Mouse (Mus musculus): ENCODE results near the gene Lpp.
"Not testable (repeated sequence)": the region's sequence is repeated elsewhere in the genome, so short reads cannot be mapped to it uniquely, and the experiment has no call there.

Gene Lpp

GRCm38 (mm10) chr16:25016261-25016836 lies 623.0 kb downstream of the Lpp start:
- DNase-seq = peak; percentile 36 to 54

- no peak for DNase-seq
Observed at GRCm38 (mm10) chr16:25017046-25017445, 623.7 kb downstream of the Lpp start.

GRCm38 (mm10) chr16:25021743-25022359 lies 628.5 kb downstream of the Lpp start:
- not testable (repeated sequence) for DNase-seq

GRCm38 (mm10) chr16:25024591-25024990 lies 631.3 kb downstream of the Lpp start:
- no peak for DNase-seq

GRCm38 (mm10) chr16:25026191-25026590 lies 632.9 kb downstream of the Lpp start:
- DNase-seq = peak; percentile 39 to 59

GRCm38 (mm10) chr16:25029548-25029947 lies 636.2 kb downstream of the Lpp start:
- no peak for DNase-seq

GRCm38 (mm10) chr16:25037361-25037760 lies 644.1 kb downstream of the Lpp start:
- DNase-seq = no peak

GRCm38 (mm10) chr16:25038529-25038928 lies 645.2 kb downstream of the Lpp start:
- DNase-seq = no peak

GRCm38 (mm10) chr16:25039904-25040303 lies 646.6 kb downstream of the Lpp start:
- DNase-seq = no peak

- DNase-seq = no peak
Observed at GRCm38 (mm10) chr16:25041165-25041564, 647.9 kb downstream of the Lpp start.

GRCm38 (mm10) chr16:25041855-25042529 lies 648.7 kb downstream of the Lpp start:
- no peak for DNase-seq
